Mouse (Mus musculus) olfactory bulb, adult 2 months (tissue): ENCODE measurements around the gene Ghsr.

Experiments used
- CTCF ChIP-seq: fragments of 200-500 bp; IDR thresholded peaks from 2 replicates; pipeline ENCODE4 v1.5.1; 2012; ENCODE audit warnings: low read depth, mild to moderate bottlenecking, low read length, moderate library complexity; ENCODE audit not compliant: insufficient read depth
- POLR2A ChIP-seq: fragments of 200-500 bp; IDR thresholded peaks from 2 replicates; pipeline ENCODE4 v1.6.1; 2012; ENCODE audit warnings: mild to moderate bottlenecking, low read depth, low read length, moderate library complexity; ENCODE audit not compliant: insufficient read depth

DNA sequence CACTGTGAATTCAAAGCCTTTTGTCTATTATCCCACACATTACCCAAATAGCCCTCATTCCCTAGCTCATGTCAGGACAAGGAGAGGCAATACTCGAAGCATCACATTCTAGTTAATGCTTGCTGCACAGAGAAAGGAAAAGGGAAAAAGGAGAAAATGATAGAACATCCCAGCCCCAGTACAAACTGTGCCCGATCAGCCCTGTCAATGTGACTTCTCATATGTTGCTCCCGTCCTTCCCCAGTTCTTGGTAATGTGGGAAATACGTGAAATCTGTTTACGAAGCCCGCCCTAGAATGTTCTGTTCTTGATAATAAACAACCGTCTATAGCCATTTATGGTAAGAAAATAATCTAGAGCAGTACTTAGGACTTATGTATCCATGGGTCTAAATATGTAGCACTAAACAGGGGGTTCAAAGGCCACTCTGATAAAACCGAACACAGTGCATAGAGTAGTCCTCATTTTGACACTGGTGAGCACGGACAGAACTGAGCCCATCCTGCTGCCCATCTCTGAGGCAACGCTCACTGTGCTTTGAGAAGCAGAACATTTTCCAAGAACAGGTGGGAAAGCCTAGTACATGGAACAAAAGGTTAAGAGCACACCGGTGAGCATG is 53.0 kb downstream of the Ghsr start:
- no peak for TF ChIP-seq CTCF
- no peak for TF ChIP-seq POLR2A
